Mouse (Mus musculus) neural tube, embryonic 14.5 days (tissue): Measurements from ENCODE around the gene Tgfb1. TPM values are rescaled to one million over a fixed set of nuclear protein-coding genes. Genes with fewer than 3 reads are reported as not detected.

ENCODE experiments used
- ATAC-seq: fragments of 200-750 bp; cut with Nextera tagmentation; 2 replicates; pipeline ENCODE4 v1.8.0; 2017; ENCODE audit warnings: low read depth, mild to moderate bottlenecking, moderate TSS enrichment, moderate library complexity
- H3K27ac ChIP-seq: fragments of 300-500 bp; sonication (generic); 2 replicates; pipeline ENCODE4 v1.5.1; 2014; ENCODE audit warnings: low read depth, mild to moderate bottlenecking, control low read depth, low read length, moderate library complexity, mixed read lengths
- H3K27me3 ChIP-seq: fragments of 300-500 bp; sonication (generic); 2 replicates; pipeline ENCODE4 v1.6.1; 2014; ENCODE audit warnings: low read length; ENCODE audit not compliant: control insufficient read depth, insufficient read depth
- H3K36me3 ChIP-seq: fragments of 300-500 bp; sonication (generic); 2 replicates; pipeline ENCODE4 v1.6.1; 2014; ENCODE audit warnings: low read length, mixed read lengths; ENCODE audit not compliant: control insufficient read depth, insufficient read depth
- H3K4me1 ChIP-seq: fragments of 300-500 bp; sonication (generic); 2 replicates; pipeline ENCODE4 v1.6.1; 2014; ENCODE audit warnings: low read length; ENCODE audit not compliant: control insufficient read depth, insufficient read depth
- H3K4me2 ChIP-seq: fragments of 300-500 bp; sonication (generic); 2 replicates; pipeline ENCODE4 v1.6.1; 2014; ENCODE audit warnings: mild to moderate bottlenecking, low read depth, low read length, control low read depth
- H3K4me3 ChIP-seq: fragments of 300-500 bp; sonication (generic); 2 replicates; pipeline ENCODE4 v1.5.1; 2014; ENCODE audit warnings: low read depth, low read length, control low read depth, mixed read lengths
- H3K9ac ChIP-seq: fragments of 300-500 bp; sonication (generic); replicated peaks from 2 replicates; pipeline ENCODE4 v1.6.1; 2014; ENCODE audit warnings: low read depth, mild to moderate bottlenecking, control low read depth, low read length, mixed read lengths
- H3K9me3 ChIP-seq: fragments of 300-500 bp; sonication (generic); 2 replicates; pipeline ENCODE4 v1.6.1; 2016; ENCODE audit warnings: low read length; ENCODE audit not compliant: control insufficient read depth
- WGBS: fragments of 180-500 bp; shearing (Covaris S2); extraction: QIAGEN DNeasy Blood & Tissue Kit; methylation state at CpG from one replicate; pipeline ENCODE4 v1.1.7; 2014; 5-methylcytosine and 5-hydroxymethylcytosine counted together
- polyA plus RNA-seq: library from polyadenylated mRNA; unstranded; fragments of >200 nt; fragmentation: Nextera tagmentation; extraction: Ambion mirVana; gene quantifications from 2 replicates; pipeline ENCODE4 v1.2.1, GENCODE M21; 2014

The Tgfb1 gene
- polyA plus RNA-seq, 1 experiment from 2014 or later = 0.42 TPM

GRCm38 (mm10) chr7:25729862-25730261 is 43.1 kb downstream of the Tgfb1 start:
- H3K4me1 ChIP-seq = no peaks in the 10 kb centered on the region
- H3K4me3 ChIP-seq = no peak overlapping the region
- no peaks in the 10 kb centered on the region for H3K9me3 ChIP-seq
- ATAC-seq = no peak
- H3K27ac ChIP-seq = no peak overlapping the region
- WGBS = 79% methylated on average over 2 of the region's 2 CpGs
- H3K4me2 ChIP-seq = no peak overlapping the region
- H3K36me3 ChIP-seq = peaks cover 83% of the 10 kb centered on the region
- no peak overlapping the region for H3K9ac ChIP-seq
- H3K27me3 ChIP-seq = no peaks in the 10 kb centered on the region

GRCm38 (mm10) chr7:25731294-25732055 is 44.7 kb downstream of the Tgfb1 start:
- Histone ChIP-seq H3K4me2 (no peak overlapping the region), H3K4me1 (no peaks in the 10 kb centered on the region), H3K9me3 (no peaks in the 10 kb centered on the region), H3K36me3 (peaks cover 82% of the 10 kb centered on the region), H3K4me3 (no peak overlapping the region), H3K27ac (no peak overlapping the region), H3K9ac (no peak overlapping the region), H3K27me3 (no peaks in the 10 kb centered on the region)
- 96% methylated on average over 8 of the region's 8 CpGs for WGBS
- no peak for ATAC-seq

- Histone ChIP-seq H3K9ac (no peak overlapping the region), H3K27ac (no peak overlapping the region), H3K9me3 (no peaks in the 10 kb centered on the region), H3K27me3 (no peaks in the 10 kb centered on the region), H3K4me3 (no peak overlapping the region), H3K4me2 (no peak overlapping the region), H3K4me1 (no peaks in the 10 kb centered on the region), H3K36me3 (peaks cover 75% of the 10 kb centered on the region)
- no peak for ATAC-seq
- 86% methylated on average over 4 of the region's 4 CpGs for WGBS
Measured at GRCm38 (mm10) chr7:25734991-25735390, 48.2 kb downstream of the Tgfb1 start.

GRCm38 (mm10) chr7:25736920-25737319 is 50.1 kb downstream of the Tgfb1 start:
- peaks cover 78% of the 10 kb centered on the region for H3K36me3 ChIP-seq
- H3K9ac ChIP-seq = no peak overlapping the region
- H3K4me3 ChIP-seq = no peak overlapping the region
- H3K9me3 ChIP-seq = no peaks in the 10 kb centered on the region
- 100% methylated on average over 2 of the region's 2 CpGs for WGBS
- H3K27me3 ChIP-seq = no peaks in the 10 kb centered on the region
- no peak for ATAC-seq
- no peak overlapping the region for H3K27ac ChIP-seq
- no peaks in the 10 kb centered on the region for H3K4me1 ChIP-seq
- H3K4me2 ChIP-seq = no peak overlapping the region

GRCm38 (mm10) chr7:25738277-25738676 is 51.5 kb downstream of the Tgfb1 start:
- no peaks in the 10 kb centered on the region for H3K4me1 ChIP-seq
- 98% methylated on average over 3 of the region's 3 CpGs for WGBS
- no peaks in the 10 kb centered on the region for H3K27me3 ChIP-seq
- H3K4me2 ChIP-seq = no peak overlapping the region
- no peak overlapping the region for H3K9ac ChIP-seq
- H3K9me3 ChIP-seq = no peaks in the 10 kb centered on the region
- ATAC-seq = no peak
- H3K27ac ChIP-seq = no peak overlapping the region
- H3K36me3 ChIP-seq = peaks cover 76% of the 10 kb centered on the region
- no peak overlapping the region for H3K4me3 ChIP-seq

- H3K9me3 ChIP-seq = no peaks in the 10 kb centered on the region
- no peak overlapping the region for H3K9ac ChIP-seq
- no peaks in the 10 kb centered on the region for H3K27me3 ChIP-seq
- 80% methylated on average over 3 of the region's 3 CpGs for WGBS
- no peak for ATAC-seq
- H3K4me2 ChIP-seq = no peak overlapping the region
- H3K4me3 ChIP-seq = no peak overlapping the region
- no peak overlapping the region for H3K27ac ChIP-seq
- peaks cover 82% of the 10 kb centered on the region for H3K36me3 ChIP-seq
- H3K4me1 ChIP-seq = peaks cover 2% of the 10 kb centered on the region; the same call in 1 of the 2 replicates
Measured at GRCm38 (mm10) chr7:25746844-25747243, 60.0 kb downstream of the Tgfb1 start.

- H3K4me1 ChIP-seq = peaks cover 19% of the 10 kb centered on the region
- H3K4me2 ChIP-seq = peak overlapping the region; percentile 99
- peak overlapping the region; percentile 96 for H3K4me3 ChIP-seq
- H3K9me3 ChIP-seq = no peaks in the 10 kb centered on the region
- no peak overlapping the region for H3K27ac ChIP-seq
- H3K27me3 ChIP-seq = no peaks in the 10 kb centered on the region
- peak overlapping the region; percentile 96 for H3K9ac ChIP-seq
- peaks cover 24% of the 10 kb centered on the region for H3K36me3 ChIP-seq
- ATAC-seq = no peak
Measured at GRCm38 (mm10) chr7:25753076-25753475, 66.3 kb downstream of the Tgfb1 start.

GRCm38 (mm10) chr7:25753643-25754438 is 67.0 kb downstream of the Tgfb1 start:
- H3K9me3 ChIP-seq = no peaks in the 10 kb centered on the region
- peak overlapping the region; percentile 96 for H3K4me3 ChIP-seq
- H3K27me3 ChIP-seq = no peaks in the 10 kb centered on the region
- ATAC-seq = no peak; the same call in 1 of the 2 replicates
- peaks cover 19% of the 10 kb centered on the region for H3K4me1 ChIP-seq
- peaks cover 17% of the 10 kb centered on the region for H3K36me3 ChIP-seq
- H3K9ac ChIP-seq = peak overlapping the region; percentile 96
- H3K27ac ChIP-seq = peak overlapping the region; percentile 95
- H3K4me2 ChIP-seq = peak overlapping the region; percentile 99
- under 1% methylated on average over 38 of the region's 46 CpGs for WGBS

- ATAC-seq = no peak
- Histone ChIP-seq H3K4me3 (peak overlapping the region; percentile 96), H3K27me3 (no peaks in the 10 kb centered on the region), H3K9ac (peak overlapping the region; percentile 96), H3K9me3 (no peaks in the 10 kb centered on the region), H3K27ac (peak overlapping the region; percentile 95), H3K4me1 (peaks cover 19% of the 10 kb centered on the region), H3K36me3 (peaks cover 13% of the 10 kb centered on the region), H3K4me2 (peak overlapping the region; percentile 99)
- under 1% methylated on average over 30 of the region's 30 CpGs for WGBS
Measured at GRCm38 (mm10) chr7:25754439-25754737, 67.6 kb downstream of the Tgfb1 start.
